Mouse (Mus musculus) heart, postnatal 0 days (tissue): Measurements from ENCODE around the gene D330020A13Rik. TPM values are rescaled to one million over a fixed set of nuclear protein-coding genes. Genes with fewer than 3 reads are reported as not detected.

ENCODE experiments used
- ATAC-seq: fragments of 200-750 bp; cut with Nextera tagmentation; 2 replicates; pipeline ENCODE4 v1.8.0; 2017; ENCODE audit warnings: low read depth, moderate number of reproducible peaks, moderate library complexity; ENCODE audit not compliant: insufficient read depth
- DNase-seq: peaks from one replicate; pipeline ENCODE4 v3.0.0-alpha.2; 2016; ENCODE audit warnings: low spot score
- H3K27ac ChIP-seq: fragments of 300-500 bp; sonication (generic); 2 replicates; pipeline ENCODE4 v1.5.1; 2014; ENCODE audit warnings: low read depth, mild to moderate bottlenecking
- H3K27me3 ChIP-seq: fragments of 300-500 bp; sonication (generic); 2 replicates; pipeline ENCODE4 v1.6.1; 2014; ENCODE audit warnings: low read length, mixed read lengths; ENCODE audit not compliant: control insufficient read depth, insufficient read depth
- H3K36me3 ChIP-seq: fragments of 300-500 bp; sonication (generic); replicated peaks from 2 replicates; pipeline ENCODE4 v1.6.1; 2014; ENCODE audit warnings: low read length, mixed read lengths; ENCODE audit not compliant: control insufficient read depth, insufficient read depth
- H3K4me1 ChIP-seq: fragments of 300-500 bp; sonication (generic); 2 replicates; pipeline ENCODE4 v1.6.1; 2014; ENCODE audit warnings: antibody characterized with exemption; ENCODE audit not compliant: control insufficient read depth, insufficient read depth
- H3K4me2 ChIP-seq: fragments of 300-500 bp; sonication (generic); 2 replicates; pipeline ENCODE4 v1.6.1; 2014; ENCODE audit warnings: low read depth, mild to moderate bottlenecking, low read length, moderate library complexity
- H3K4me3 ChIP-seq: fragments of 300-500 bp; sonication (generic); 2 replicates; pipeline ENCODE4 v1.5.1; 2014; ENCODE audit warnings: low read depth, low read length
- H3K9ac ChIP-seq: fragments of 300-500 bp; sonication (generic); replicated peaks from 2 replicates; pipeline ENCODE4 v1.6.1; 2014; ENCODE audit warnings: low read depth, low read length, mixed read lengths
- H3K9me3 ChIP-seq: fragments of 300-500 bp; sonication (generic); replicated peaks from 2 replicates; pipeline ENCODE4 v1.6.1; 2016; ENCODE audit warnings: low read length; ENCODE audit not compliant: control insufficient read depth
- CTCF ChIP-seq: IDR thresholded peaks from 2 replicates; pipeline ENCODE4 v1.5.1; 2016; ENCODE audit warnings: antibody characterized with exemption, control low read depth, low read depth
- EP300 ChIP-seq: IDR thresholded peaks from 2 replicates; pipeline ENCODE4 v1.6.1; 2016; ENCODE audit warnings: antibody characterized with exemption, low read depth
- WGBS: fragments of 180-500 bp; shearing (Covaris S2); extraction: QIAGEN DNeasy Blood & Tissue Kit; methylation state at CpG from one replicate; pipeline ENCODE4 v1.1.7; 2014; 5-methylcytosine and 5-hydroxymethylcytosine counted together
- polyA plus RNA-seq: library from polyadenylated mRNA; unstranded; fragments of >200 nt; fragmentation: Nextera tagmentation; extraction: Ambion mirVana; gene quantifications from 2 replicates; pipeline ENCODE4 v1.2.1, GENCODE M21; 2015
- total RNA-seq: library from RNA; depleted of rRNA; stranded (reverse); fragments of >200 nt; gene quantifications from 2 replicates; pipeline ENCODE4 v1.2.3, GENCODE M21; 2014; ENCODE audit warnings: low replicate concordance; rRNA removed

D330020A13Rik gene
- total RNA-seq = not detected in 2 replicates
- polyA plus RNA-seq = not detected in 2 replicates

GRCm38 (mm10) chr6:120294056-120294784 is at the start of gene D330020A13Rik, which contains the start of gene B4galnt3:
D330020A13Rik (plus strand) TSS chr6:120294364.
B4galnt3 (minus strand) TSS chr6:120294559.
- no peaks in the 10 kb centered on the region for H3K36me3 ChIP-seq
- no peak within 1 kb of the TSS for H3K27ac ChIP-seq
- H3K4me2 ChIP-seq = peak within 1 kb of the TSS; percentile 85
- H3K27me3 ChIP-seq = peaks cover 36% of the 10 kb centered on the region
- peak within 1 kb of the TSS; percentile 59 for H3K4me3 ChIP-seq
- H3K9me3 ChIP-seq = no peaks in the 10 kb centered on the region
- DNase-seq (no peak), ATAC-seq (peak; percentile 62)
- WGBS = under 1% methylated on average over 76 of the region's 79 CpGs
- TF ChIP-seq CTCF (no peak), EP300 (no peak)
- no peak within 1 kb of the TSS; the same call in 1 of the 2 replicates for H3K9ac ChIP-seq
- peaks cover 5% of the 10 kb centered on the region for H3K4me1 ChIP-seq

DNA sequence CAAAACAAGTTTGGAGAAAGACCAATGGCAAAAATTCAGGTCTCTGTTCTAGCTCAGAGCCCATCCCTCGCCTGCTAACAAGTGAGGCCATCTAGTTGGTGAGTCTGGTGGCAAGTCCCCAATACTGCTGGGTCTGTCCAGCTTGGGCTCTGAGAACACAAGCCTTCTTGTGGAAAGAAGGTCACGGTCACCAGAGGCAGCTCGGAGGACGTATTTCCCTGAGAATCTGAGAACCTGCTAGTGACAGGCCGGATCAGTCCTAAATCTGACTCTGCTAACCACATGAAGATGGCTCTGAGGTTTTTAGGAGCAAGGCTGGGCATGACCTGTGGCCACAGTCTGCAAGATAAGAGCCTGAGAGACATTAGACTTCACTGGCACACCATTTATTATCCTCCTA is 47.5 kb upstream of the D330020A13Rik start:
- H3K4me3 ChIP-seq = no peak overlapping the region
- no peak for DNase-seq
- H3K4me1 ChIP-seq = no peaks in the 10 kb centered on the region
- 79% methylated on average over 5 of the region's 5 CpGs for WGBS
- no peaks in the 10 kb centered on the region for H3K36me3 ChIP-seq
- no peak for ATAC-seq
- no peak overlapping the region for H3K9ac ChIP-seq
- no peaks in the 10 kb centered on the region for H3K27me3 ChIP-seq
- no peak overlapping the region for H3K27ac ChIP-seq
- no peaks in the 10 kb centered on the region for H3K9me3 ChIP-seq
- TF ChIP-seq CTCF (no peak), EP300 (no peak)
- no peak overlapping the region for H3K4me2 ChIP-seq

DNA sequence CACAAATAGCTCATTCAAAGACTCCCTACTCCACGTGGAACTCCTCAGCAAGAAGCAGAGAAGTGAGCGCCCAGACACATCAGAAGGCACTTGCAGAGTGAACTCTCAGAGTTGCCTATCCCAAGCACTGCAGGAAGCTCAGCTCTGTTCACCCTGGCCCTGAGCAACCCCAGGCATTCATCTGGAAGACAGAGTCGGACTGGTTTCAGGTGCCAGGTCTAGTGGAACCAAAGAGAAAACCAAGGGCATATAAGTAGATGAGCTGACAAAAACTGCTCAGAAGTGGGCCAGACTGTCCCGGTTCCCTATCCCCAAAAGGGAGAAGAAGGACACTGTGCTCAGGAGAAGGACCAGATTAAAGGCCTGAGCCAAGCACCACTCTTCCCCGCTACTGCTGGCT is 44.3 kb upstream of the D330020A13Rik start:
- 76% methylated on average over 5 of the region's 5 CpGs for WGBS
- H3K27me3 ChIP-seq = no peaks in the 10 kb centered on the region
- no peaks in the 10 kb centered on the region for H3K36me3 ChIP-seq
- DNase-seq = no peak
- H3K4me1 ChIP-seq = no peaks in the 10 kb centered on the region
- no peak overlapping the region for H3K4me3 ChIP-seq
- no peaks in the 10 kb centered on the region for H3K9me3 ChIP-seq
- H3K4me2 ChIP-seq = no peak overlapping the region
- no peak for ATAC-seq
- no peak overlapping the region for H3K9ac ChIP-seq
- no peak overlapping the region for H3K27ac ChIP-seq
- no peak for TF ChIP-seq CTCF
- TF ChIP-seq EP300 = no peak

DNA sequence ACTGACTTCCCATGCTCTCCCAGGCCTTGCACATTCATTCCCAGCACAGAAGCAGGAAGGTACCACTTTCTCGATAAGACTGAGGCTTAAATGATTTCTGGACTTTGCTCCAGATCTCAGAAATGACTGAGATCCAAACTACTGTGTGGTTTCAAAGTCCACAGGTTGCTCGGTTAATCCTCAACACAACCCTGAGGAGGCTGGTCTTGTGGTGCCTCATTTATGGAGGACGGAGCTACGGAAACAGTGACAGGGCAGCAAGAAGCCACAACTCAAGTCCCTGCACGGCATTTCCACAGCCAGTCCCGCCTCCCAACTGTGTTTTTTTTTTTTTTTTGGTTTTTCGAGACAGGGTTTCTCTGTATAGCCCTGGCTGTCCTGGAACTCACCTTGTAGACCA is 43.2 kb upstream of the D330020A13Rik start:
- Histone ChIP-seq H3K27me3 (no peaks in the 10 kb centered on the region), H3K4me1 (no peaks in the 10 kb centered on the region), H3K27ac (no peak overlapping the region), H3K4me2 (no peak overlapping the region), H3K9me3 (no peaks in the 10 kb centered on the region), H3K36me3 (no peaks in the 10 kb centered on the region), H3K9ac (no peak overlapping the region), H3K4me3 (no peak overlapping the region)
- TF ChIP-seq EP300 (no peak), CTCF (no peak)
- 82% methylated on average over 7 of the region's 7 CpGs for WGBS
- no peak for DNase-seq
- no peak for ATAC-seq

DNA sequence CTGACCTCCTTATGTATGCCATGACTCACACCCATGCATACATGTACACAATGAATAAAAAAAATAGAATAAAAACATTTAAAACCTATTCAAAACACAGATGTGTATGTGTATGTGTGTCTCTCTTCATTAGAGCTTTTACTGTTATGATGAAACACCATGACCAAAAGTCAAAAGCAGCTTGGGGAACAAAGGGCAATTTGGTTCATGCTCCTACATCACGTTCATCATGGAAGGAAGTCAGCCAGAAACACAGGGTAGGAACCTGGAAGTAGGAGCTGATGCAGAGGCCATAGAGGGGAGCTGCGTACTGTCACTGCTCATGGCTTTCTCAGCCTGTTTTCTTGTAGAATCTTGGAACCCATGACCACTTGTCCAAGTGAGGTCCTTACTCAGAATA is 41.4 kb upstream of the D330020A13Rik start:
- TF ChIP-seq CTCF (no peak), EP300 (no peak)
- Histone ChIP-seq H3K4me1 (no peaks in the 10 kb centered on the region), H3K27ac (no peak overlapping the region), H3K9ac (no peak overlapping the region), H3K9me3 (no peaks in the 10 kb centered on the region), H3K27me3 (no peaks in the 10 kb centered on the region), H3K4me2 (no peak overlapping the region), H3K4me3 (no peak overlapping the region), H3K36me3 (no peaks in the 10 kb centered on the region)
- DNase-seq (no peak), ATAC-seq (no peak)
- 81% methylated on average over 2 of the region's 2 CpGs for WGBS
